Mouse (Mus musculus) adrenal gland, postnatal 36 days (tissue): Measurements from ENCODE around the gene Zfp653. TPM values are rescaled to one million over a fixed set of nuclear protein-coding genes. Genes with fewer than 3 reads are reported as not detected.

ENCODE experiments used
- DNase-seq, 2 experiments: peaks; one replicate each; pipeline ENCODE4 v3.0.0; 2021; ENCODE audit warnings: mixed read lengths in 1 of 2
- microRNA-seq: library from miRNA; unstranded; fragments of <30 nt; microRNA quantifications from one replicate; pipeline ENCODE4 v1.2.0, GENCODE M21; 2021
- total RNA-seq, 2 experiments: library from RNA; stranded (reverse); gene quantifications; 2 replicates each; pipeline ENCODE4 v1.2.3; 2021

Zfp653 gene
- total RNA-seq, 2 experiments from 2014 or later, result 10.2 to 10.3 TPM

DNA sequence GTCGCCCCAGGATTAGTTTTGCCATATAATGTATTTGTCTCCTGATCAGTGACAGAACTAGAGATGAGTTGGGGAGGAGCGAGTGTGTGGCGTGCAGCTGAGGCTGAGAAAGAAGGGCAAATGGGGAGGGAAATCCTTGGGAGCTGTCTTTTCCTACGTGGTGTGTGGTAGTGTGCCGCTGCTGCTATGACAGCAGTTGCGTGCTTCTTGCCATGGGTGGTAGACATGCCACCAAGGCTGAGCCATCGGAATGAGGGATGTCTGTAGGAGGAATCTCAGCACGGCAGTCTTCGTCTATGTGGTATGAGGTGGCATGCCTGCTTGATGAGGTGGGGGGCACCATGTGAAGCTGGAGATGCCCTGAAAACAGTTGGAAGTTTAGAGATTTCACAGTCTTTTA lies 40.8 kb downstream of the Zfp653 start:
- DNase-seq, result no peak

DNA sequence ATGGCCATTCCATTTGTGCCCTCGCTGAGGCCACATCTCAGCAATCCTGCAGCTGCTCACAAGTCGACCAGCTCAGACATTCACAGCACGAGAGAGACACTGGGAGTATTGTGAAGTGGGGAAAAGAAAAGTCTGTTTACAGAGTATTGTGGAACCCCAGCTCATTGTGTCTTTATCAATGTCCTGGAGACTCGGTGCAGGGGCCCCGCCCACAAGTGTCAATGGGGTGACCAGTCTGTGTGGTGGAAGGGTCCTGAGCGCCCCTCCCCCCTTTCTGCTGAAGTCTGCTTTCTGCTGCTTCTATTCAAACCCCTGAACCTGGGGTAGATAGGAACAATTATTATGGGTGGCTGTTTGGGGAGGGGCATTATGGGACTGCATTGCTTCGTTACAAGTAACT lies 42.7 kb downstream of the Zfp653 start:
- no peak for DNase-seq

DNA sequence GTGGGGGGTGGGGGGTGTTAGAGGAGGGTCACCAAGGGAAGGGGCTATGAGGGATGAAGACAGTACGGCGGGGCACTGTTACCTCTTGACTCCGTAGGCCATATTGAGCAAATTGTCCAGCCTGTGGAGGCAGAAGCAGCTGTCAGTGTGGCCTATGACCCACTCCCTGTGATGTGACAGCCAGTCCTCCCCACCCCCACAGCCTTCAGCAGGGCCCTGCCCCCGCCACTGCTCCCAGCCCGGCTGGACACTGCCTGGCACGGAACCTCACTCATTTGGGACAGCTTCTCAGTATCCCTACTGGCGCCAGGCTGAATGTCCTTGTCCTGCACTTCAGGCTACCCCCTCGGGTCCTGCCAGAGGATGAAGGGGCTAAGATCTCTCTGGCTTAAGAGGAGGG lies 46.6 kb downstream of the Zfp653 start:
- no peak for DNase-seq

DNA sequence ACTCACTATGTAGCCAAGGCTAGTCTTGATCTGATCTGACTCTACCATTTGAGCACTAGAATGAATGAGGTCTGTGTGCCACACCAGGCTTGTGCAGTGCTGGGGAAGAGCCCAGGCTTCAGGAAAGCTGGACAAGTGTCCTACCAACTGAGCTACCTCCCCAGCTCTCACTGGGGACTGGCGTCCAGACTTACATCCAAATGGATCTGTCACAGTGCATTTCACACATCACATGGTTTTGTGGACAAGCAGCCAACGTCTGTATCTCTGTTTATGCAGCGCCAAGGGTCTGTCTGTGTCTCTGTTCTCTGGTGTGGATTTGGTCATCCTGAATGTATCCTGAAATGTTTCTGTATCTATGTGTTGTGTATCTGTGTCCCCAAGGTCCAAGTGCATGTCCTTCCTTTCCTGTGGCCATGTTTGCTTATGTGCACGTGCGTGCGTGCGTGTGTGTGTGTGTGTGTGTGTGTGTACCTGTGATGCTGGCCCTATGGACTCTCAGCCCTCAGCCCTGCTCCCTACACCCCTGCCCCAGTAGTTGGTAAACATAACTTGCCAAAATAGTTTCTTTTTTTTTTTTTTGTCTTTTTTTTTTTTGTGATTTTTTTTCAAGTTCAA lies 53.9 kb downstream of the Zfp653 start:
- DNase-seq, result no peak

DNA sequence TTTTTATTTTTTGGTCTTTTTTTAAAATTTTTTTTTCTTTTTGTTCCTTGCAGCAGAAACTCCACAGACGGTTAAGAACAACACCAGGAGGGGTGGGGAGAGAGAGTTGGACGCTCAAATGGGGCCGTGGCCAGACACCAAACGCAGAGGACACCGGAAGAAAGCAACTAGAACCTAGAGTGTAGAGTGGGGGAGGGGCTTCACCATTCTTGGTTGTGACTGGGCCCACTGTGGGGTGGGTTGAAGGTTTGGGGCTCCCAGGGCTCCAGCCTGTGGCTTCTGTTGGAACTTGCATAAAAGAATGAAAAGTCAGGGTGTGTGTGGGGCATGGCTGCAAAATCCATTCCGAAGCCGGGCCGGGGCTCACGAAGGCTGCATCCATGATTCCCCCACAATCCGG lies 54.9 kb downstream of the Zfp653 start:
- no peak for DNase-seq

DNA sequence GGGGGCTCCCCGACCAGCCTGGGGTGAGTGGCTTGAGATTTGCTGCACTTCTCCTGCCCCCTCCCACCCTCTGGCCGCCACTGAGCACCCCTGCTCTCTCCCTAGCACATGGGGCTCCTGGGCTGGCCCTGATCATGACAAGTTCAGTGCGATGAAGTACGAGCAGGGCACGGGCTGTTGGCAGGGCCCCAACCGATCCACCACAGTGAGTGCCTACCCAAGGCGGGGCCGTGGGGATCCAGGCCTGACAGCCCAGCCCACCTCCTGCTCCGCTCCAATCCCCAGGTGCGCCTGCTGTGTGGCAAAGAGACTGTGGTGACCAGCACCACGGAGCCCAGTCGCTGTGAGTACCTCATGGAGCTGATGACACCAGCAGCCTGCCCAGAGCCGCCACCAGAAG lies 58.4 kb downstream of the Zfp653 start:
- DNase-seq, result no peak

DNA sequence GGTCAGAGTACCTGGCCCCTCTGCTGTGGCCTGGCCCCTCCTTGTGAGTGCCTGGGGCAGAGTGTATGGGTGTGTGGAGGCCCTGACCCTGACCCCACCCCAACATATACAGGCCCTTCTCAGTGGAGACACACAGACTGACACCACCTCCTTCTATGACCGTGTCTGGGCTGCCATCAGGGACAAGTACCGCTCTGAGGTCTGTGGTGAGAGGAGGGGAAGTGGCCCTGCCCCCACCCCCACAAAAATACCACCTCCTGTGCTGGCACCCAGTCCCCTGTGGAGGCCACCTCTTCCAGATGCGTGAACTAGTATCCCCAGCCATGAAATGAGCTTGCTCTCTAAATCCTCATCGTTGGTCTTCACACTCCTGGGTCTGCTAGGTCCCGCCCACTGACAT lies 60.1 kb downstream of the Zfp653 start:
- DNase-seq, result no peak

Small RNAs within 50 kb of the gene (microRNA-seq; reads per million reads assigned to microRNA genes)
- gene Mir7084, result not detected

Other genes starting within 250 kb of the Zfp653 start
- gene Angptl8, start 235.9 kb downstream of the Zfp653 start, total RNA-seq, result 1 to 10 TPM; 7.5 to 8.7 TPM
- 10 to 100 TPM; 31.2 to 40.7 TPM for gene Dock6, start 218.7 kb downstream of the Zfp653 start, total RNA-seq
- 10 to 100 TPM; 28.5 to 58.8 TPM for gene Rab3d, start 153.2 kb downstream of the Zfp653 start, total RNA-seq
- 1 to 10 TPM; 9.4 to 9.7 TPM for gene Ccdc159, start 143.9 kb downstream of the Zfp653 start, total RNA-seq
- 100 to 1,000 TPM; 318 to 566 TPM for gene Tmem205, start 143.8 kb downstream of the Zfp653 start, total RNA-seq
- gene Plppr2, start 134.3 kb downstream of the Zfp653 start, total RNA-seq, result 10 to 100 TPM; 27.1 to 35.8 TPM
- 10 to 100 TPM; 12.4 to 18.3 TPM for gene Swsap1, start 115.6 kb downstream of the Zfp653 start, total RNA-seq
- 1 to 10 TPM; 1.9 to 2.0 TPM for gene Epor, start 107.9 kb downstream of the Zfp653 start, total RNA-seq
- gene Rgl3, start 81.9 kb downstream of the Zfp653 start, total RNA-seq, result 10 to 100 TPM; 14.0 to 33.4 TPM
- 1 to 10 TPM in 1 of 2 experiments, under 1 TPM in 1; 0.30 to 1.6 TPM for gene Ccdc151, start 68.7 kb downstream of the Zfp653 start, total RNA-seq
- 100 to 1,000 TPM; 159 to 169 TPM for gene Prkcsh, start 68.6 kb downstream of the Zfp653 start, total RNA-seq
- 1 to 10 TPM; 1.1 to 2.0 TPM for gene Elavl3, start 19.4 kb downstream of the Zfp653 start, total RNA-seq
- gene Gm49318, start 117 bp downstream of the Zfp653 start, total RNA-seq, result under 1 TPM in 1 of 2 experiments, not detected in 1; 0.56 TPM
- 10 to 100 TPM; 51.6 to 63.7 TPM for gene Ecsit, start 14.1 kb upstream of the Zfp653 start, total RNA-seq
- 1 to 10 TPM; 1.5 TPM for gene Cnn1, start 27.8 kb upstream of the Zfp653 start, total RNA-seq
- gene Elof1, start 45.8 kb upstream of the Zfp653 start, total RNA-seq, result 10 to 100 TPM; 73.7 to 78.1 TPM
- gene Acp5, start 64.3 kb upstream of the Zfp653 start, total RNA-seq, result 10 to 100 TPM; 43.2 to 67.9 TPM
- 10 to 100 TPM; 50.3 to 59.1 TPM for gene Pigyl, start 85.5 kb upstream of the Zfp653 start, total RNA-seq
- gene Zfp872, start 116.7 kb upstream of the Zfp653 start, total RNA-seq, result 1 to 10 TPM; 2.7 to 4.3 TPM
- gene Zfp809, start 154.3 kb upstream of the Zfp653 start, total RNA-seq, result 10 to 100 TPM; 36.9 to 45.3 TPM
- gene Zfp599, start 188.5 kb upstream of the Zfp653 start, total RNA-seq, result under 1 TPM; 0.69 to 0.73 TPM
- 1 to 10 TPM; 5.3 to 8.3 TPM for gene Zfp810, start 236.3 kb upstream of the Zfp653 start, total RNA-seq